Mouse (Mus musculus) yolk sac, embryonic 10.5 days (tissue): Measurements from ENCODE around the gene Mtg2.

Experiments
- DNase-seq: peaks from one replicate; pipeline ENCODE4 v3.0.0-alpha.2; 2017; ENCODE audit warnings: low spot score

Gene Mtg2

DNA sequence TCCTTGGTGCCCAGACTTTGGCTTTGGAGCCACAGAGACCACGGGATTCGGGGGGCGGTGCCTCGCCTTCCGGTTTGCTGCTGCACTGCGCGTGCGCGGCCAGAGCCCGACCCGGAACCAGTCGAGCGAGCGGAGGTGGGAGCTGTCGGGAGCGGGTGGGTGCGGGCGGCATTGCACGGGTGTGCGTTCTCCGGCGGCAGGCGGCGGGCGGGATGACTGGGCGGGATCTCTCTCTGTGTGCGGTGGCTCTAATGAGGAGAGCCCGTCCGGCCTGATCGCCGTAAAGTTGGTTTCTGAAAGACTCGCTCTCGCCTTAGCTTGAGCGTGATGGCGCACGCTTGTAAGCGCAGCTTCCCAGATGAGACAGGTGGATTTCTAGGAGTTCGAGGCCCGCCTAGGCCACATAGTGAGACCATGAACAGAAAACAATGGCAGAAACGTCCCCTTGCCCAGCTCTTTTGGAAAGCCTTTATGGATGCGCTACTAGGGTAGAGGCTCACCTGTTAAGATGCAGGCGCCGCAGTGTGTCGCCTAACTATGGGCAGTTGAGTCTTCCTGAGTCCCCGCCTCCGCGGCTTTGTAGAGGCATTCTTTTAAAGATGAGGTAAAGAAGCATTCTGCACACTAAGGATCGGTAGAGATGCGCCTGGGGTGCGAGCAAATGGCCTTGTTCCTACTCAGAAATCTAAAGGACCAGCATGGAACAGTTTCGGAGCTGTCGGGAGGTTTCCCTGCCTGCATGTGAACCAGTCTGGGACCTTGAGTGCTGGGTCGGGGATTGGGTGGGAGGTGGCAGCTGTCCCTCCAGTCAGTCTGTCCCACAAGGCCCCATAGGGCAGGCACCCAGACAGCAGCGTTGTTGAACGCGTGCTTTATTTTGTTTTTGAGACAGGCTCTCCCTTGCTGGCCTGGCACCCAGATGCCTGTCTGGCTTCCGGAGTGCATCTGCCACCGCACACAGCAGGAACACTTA, at the start of gene Mtg2:
Mtg2 (plus strand) TSS at position 108 of the 973 bp plus-strand sequence.
- peak; percentile 93 for DNase-seq

DNA sequence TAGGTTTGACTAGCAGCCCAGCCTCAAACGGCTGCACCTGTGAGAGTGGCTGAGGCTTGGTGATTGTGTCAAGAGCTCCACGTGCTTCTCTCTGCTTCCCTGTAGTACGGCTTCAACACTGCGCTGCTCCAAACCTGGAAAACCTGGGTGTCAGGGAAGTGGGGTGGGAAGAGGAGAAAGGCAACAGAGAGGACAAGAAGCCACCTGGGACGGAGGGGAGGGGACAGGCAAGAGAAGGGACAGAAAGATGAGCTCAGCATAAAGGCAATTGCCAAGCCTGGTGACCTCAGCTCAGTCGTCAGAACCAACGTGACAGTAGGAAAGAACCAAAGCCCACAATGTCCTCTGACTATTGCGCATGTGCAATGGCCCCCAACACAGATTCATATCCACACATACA, 49.5 kb upstream of the Mtg2 start:
- no peak for DNase-seq

DNA sequence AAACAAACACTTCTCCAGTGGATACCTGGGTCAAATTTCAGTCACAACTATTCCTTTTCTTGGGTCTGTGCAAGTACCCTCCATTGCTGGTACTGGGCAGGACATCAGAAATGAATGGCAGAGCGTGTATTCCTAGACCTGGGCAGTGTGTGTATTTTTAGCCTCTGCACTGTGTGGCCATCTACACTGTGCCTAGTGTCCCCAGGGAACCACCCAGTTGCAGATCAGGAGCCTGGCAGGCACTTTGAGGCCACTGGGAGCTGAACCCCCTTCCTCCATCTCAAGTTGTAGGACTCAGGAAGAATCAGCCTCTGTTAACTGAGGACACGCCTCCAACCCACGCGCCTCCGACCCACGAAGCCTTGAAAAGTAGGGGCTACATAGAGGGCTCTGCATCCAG, 47.6 kb upstream of the Mtg2 start:
- DNase-seq: no peak

DNA sequence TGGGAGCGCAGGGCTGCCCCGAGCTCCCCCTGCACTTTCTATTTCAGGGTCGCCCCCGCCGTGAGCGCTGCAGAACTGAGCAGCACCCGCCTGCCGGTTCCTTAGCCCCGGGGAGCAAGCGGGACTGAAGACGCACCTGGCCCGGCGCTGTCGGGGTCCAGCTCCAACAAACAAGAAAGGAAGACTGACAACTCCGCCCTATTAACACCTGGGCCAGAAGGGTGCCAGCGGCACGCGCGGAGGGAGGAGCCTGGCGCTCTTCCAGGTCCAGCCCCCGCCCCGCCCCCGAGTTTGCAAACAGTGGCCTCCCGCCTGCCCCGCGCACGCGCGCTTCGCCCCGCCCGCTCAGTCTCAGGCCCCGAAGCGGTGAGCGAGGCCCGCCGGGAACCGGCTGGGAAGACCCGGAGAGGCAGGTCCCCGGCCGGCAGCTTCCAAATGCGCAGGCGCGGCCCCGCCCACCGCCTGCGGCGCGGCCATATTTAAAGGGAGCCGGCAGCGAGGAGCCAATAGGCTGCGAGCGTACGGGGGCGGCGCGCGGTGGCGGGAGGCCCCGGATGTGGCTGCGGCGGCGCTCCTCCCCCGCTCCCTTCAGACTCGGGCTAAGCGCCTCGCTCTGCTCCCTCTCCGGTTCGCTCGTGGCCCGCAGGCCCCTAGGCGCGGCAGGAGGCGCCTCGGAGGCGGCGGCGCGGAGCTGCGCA, 45.8 kb upstream of the Mtg2 start, which contains the start of gene Lsm14b:
Lsm14b (plus strand) TSS at position 587 of the 698 bp plus-strand sequence.
- DNase-seq: peak; percentile 99

DNA sequence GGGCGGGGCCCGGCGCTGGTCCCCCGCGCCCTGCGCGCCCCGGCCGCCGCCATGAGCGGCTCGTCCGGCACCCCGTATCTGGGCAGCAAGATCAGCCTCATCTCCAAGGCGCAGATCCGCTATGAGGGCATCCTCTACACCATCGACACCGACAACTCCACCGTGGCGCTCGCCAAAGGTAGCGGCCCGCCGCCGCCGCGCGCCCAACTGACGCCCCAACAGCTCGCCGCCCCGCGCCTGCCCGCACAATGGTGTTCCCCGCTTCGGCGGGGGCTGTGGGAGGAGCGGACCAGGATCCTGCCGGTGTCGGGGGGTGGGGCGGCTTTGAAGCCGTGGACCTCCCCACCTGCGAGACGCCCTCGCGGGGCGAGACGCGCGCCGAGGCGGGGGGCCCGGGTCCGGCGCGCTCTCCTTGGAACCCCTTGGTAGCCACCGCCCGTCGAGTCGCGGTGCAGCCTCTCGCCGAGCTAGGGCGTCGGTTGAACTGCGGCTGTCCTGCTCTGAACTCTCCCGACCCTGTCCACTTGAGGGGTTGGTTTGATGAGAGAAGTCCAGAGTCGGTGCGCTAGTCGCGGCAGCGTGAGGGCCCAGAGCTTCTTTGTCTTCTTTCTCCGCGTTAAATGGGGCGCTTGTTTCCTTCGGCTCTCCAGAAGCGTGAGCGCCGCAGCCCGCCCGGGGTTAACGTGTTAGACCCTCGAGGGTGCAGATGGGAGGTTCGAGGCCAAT, 45.1 kb upstream of the Mtg2 start:
- no peak for DNase-seq

- no peak for DNase-seq
Observed at GRCm38 (mm10) chr2:180025861-180026200, 44.6 kb upstream of the Mtg2 start.

DNA sequence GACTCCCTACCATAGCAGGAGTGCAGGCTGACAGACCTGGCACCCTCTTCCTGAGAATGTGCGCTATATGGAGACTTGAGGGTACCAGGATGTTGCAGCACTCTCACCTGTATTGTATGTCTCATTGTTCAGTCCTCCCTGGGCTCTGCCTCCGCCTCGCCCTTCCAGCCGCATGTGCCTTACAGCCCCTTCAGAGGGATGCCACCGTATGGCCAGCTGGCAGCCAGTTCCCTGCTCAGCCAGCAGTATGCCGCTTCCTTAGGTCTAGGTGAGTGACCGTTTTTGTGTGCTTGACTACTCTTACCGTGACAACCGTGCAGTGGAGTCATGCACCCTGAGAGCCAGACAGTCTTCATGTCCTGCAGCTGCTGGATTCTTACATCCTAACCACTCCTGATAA, 42.6 kb upstream of the Mtg2 start:
- DNase-seq: no peak

GRCm38 (mm10) chr2:180031270-180031669, 39.1 kb upstream of the Mtg2 start:
- no peak for DNase-seq

- DNase-seq: no peak
Observed at GRCm38 (mm10) chr2:180032925-180033324, 37.5 kb upstream of the Mtg2 start.

- DNase-seq: no peak
Observed at GRCm38 (mm10) chr2:180033956-180034355, 36.4 kb upstream of the Mtg2 start.

DNA sequence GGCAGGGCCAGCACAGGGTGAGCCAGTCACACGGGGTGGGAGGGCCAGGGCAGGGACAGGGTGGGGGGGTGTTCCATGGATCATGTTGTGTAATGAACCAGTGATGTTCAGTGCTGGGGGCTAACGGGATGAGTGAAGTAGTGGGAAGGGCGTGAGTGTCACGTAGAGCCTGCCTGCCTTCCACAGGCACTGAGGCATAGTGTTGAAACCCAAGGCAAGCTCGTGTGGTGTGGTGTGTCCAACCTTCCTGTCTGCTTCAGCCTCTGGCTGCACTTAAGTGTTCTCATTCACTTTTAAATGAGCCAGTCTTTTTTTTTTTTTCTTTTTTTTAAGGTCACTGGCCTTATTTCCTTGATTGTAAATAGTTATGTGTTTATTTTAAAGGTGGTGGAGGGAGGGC, 35.6 kb upstream of the Mtg2 start:
- no peak for DNase-seq

DNA sequence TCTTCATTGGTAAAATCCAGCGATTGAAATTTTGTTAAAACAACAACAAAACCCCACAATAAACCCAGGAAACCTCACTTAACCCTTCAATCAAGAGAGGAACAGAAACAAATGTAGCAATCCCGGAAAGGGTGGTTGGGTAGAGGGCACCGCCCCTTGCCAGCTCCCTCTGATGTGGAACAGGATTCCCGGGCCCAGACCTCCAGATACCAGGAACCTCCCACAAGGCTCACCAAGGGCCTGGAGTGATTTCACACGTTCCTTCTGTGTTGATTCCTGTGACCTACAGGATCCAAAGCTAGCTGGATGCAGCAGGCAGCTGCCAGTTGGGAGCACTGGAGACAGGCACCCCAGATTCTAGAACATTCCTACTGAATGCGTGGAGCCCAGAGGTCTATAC, 30.0 kb upstream of the Mtg2 start:
- DNase-seq: no peak

DNA sequence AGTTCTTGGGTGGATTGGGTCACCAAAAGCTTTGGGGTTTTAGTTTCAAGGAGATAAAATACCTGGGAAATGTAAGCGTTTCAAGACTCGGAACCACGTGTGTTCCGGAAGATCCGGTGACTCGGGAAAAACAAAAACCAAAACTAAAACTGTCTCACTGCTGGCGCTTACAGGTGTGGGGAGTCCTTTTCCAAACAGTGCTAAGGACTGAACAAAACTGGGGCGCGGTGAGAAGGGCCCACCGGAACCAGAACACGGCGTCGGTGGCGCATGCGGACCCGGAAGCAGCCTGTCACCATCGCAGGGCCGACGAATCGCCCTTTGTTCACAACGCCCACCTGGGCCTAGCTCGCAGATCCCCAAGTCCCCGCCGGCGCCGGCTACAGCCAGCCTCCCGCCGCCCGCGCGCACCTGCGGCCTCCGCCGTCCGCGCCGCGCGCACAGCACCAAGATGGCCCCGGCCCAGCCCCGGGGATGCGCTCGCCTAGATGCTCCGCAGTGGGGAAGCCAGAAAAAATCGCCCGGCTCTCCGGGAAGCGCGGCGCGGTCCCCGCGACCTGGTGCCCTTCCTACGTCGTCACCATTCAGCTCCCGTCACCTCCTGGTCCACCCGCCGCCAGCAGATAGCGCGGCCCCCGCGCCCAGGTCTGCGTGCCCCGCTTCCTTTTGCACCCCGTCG, 28.7 kb upstream of the Mtg2 start:
- DNase-seq: peak; percentile 58

- peak; percentile 89 for DNase-seq
Observed at GRCm38 (mm10) chr2:180042256-180042857, 28.0 kb upstream of the Mtg2 start, which contains the start of the genes Psma7 and Ss18l1. Psma7 (minus strand) TSS chr2:180042433. Ss18l1 (plus strand) TSS chr2:180042509.

GRCm38 (mm10) chr2:180042858-180043515, 27.4 kb upstream of the Mtg2 start:
- no peak for DNase-seq

GRCm38 (mm10) chr2:180045283-180045682, 25.1 kb upstream of the Mtg2 start:
- no peak for DNase-seq

- DNase-seq: no peak
Observed at GRCm38 (mm10) chr2:180047580-180047979, 22.8 kb upstream of the Mtg2 start.

DNA sequence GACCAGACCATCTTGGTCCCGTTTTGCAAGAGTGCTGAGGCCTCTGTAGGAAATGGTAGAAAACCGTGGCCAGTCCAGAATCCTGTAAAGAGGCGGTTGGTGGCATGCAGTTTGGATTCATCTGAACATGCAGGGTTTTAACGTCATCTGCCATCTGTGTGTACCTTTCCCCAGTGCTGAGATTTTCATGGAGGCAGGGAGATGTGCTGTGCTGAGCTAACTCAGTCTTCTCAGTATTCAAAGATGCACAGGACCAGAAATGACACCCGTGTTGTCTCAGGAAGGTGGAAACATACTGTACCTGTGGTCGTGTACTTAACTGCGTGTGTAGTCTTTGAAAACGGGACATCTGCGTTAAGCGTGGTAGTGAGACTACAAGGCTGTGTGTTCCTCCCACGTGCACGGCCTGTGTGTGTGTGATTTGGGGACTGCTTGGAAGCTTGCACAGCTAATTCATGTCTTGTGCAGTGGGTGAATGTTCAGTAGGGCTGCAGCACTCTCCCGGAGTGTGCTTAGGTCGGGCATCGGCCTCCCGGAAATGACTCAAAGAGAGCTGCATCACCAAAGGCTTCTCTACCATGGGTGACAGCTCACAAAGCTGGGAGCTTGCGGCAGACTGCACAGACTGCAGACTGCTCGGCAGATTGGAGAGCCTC, 22.3 kb upstream of the Mtg2 start:
- DNase-seq: no peak

GRCm38 (mm10) chr2:180050986-180051385, 19.4 kb upstream of the Mtg2 start:
- DNase-seq: peak; percentile 72
